Comparison of ENCODE assay signal across 8 mouse cellular contexts in genomic region chr15:81027378-81028173, GRCm38 (mm10). TPM values are rescaled to one million over a fixed set of nuclear protein-coding genes. Genes with fewer than 3 reads are reported as not detected.
DNase-seq lines count a peak whose midpoint lies in the region; ATAC-seq lines count a peak whose summit lies in the region.

No protein-coding gene starts in this region.

- WGBS in hindbrain, embryonic 12.5 days, result 40% methylated on average over 8 of the region's 8 CpGs
- 17% methylated on average over 8 of the region's 8 CpGs for WGBS in lung, embryonic 16.5 days

- H3K4me3 ChIP-seq in hindbrain, embryonic 12.5 days, result no peak overlapping the region
- H3K4me3 ChIP-seq in lung, embryonic 16.5 days (ENCODE audit: low read length), result no peak overlapping the region

- H3K27me3 ChIP-seq in hindbrain, embryonic 12.5 days, result no peaks in the 10 kb centered on the region
- H3K27me3 ChIP-seq in lung, embryonic 16.5 days (ENCODE audit: control insufficient read depth, insufficient read depth, low read depth, low read length), result no peaks in the 10 kb centered on the region

- H3K4me2 ChIP-seq in hindbrain, embryonic 12.5 days (replicated peaks), result no peak overlapping the region
- peak overlapping the region; percentile 12; the same call in 1 of the 2 replicates for H3K4me2 ChIP-seq in lung, embryonic 16.5 days (ENCODE audit: low read depth, low read length)

- no peak overlapping the region for H3K27ac ChIP-seq in hindbrain, embryonic 12.5 days
- no peak overlapping the region for H3K27ac ChIP-seq in lung, embryonic 16.5 days (ENCODE audit: low read length)

- ATAC-seq in hindbrain, embryonic 12.5 days (ENCODE audit: low FRiP score), result no peak
- peak; percentile 82 for ATAC-seq in lung, embryonic 16.5 days (ENCODE audit: low read depth)

- no peaks in the 10 kb centered on the region for H3K9me3 ChIP-seq in hindbrain, embryonic 12.5 days (replicated peaks)
- H3K9me3 ChIP-seq in lung, embryonic 16.5 days (ENCODE audit: control insufficient read depth, low read length), result no peaks in the 10 kb centered on the region

- peak overlapping the region; percentile 35; the same call in 1 of the 2 replicates for H3K9ac ChIP-seq in hindbrain, embryonic 12.5 days
- H3K9ac ChIP-seq in lung, embryonic 16.5 days (ENCODE audit: low read length), result no peak overlapping the region

- peak; percentile 93 for DNase-seq in NIH3T3 (ENCODE audit: low read depth)
- peak; percentile 82 for DNase-seq in cerebellum, adult 9-10 months
- peak; percentile 67 to 82 for DNase-seq in frontal cortex, postnatal 14 days (ENCODE audit: low spot score in 2 of 2)
- peak; percentile 85 to 89 for DNase-seq in layer of hippocampus, postnatal 10 days (ENCODE audit: low spot score in 2 of 2)
- DNase-seq in ovary, postnatal 36 days (ENCODE audit: low spot score), result peak; percentile 67
- peak; percentile 51 to 78 for DNase-seq in thymus, postnatal 10 days (ENCODE audit: low spot score in 2 of 2)

- peaks cover 20% of the 10 kb centered on the region; the same call in 1 of the 2 replicates for H3K4me1 ChIP-seq in hindbrain, embryonic 12.5 days
- H3K4me1 ChIP-seq in lung, embryonic 16.5 days (replicated peaks; ENCODE audit: control insufficient read depth, insufficient read depth, low read length), result peaks cover 12% of the 10 kb centered on the region

- no peaks in the 10 kb centered on the region for H3K36me3 ChIP-seq in hindbrain, embryonic 12.5 days
- H3K36me3 ChIP-seq in lung, embryonic 16.5 days (ENCODE audit: control insufficient read depth, insufficient read depth, low read length), result 0 out of 2 replicates have a peak, but pooled peaks cover 2% of the 10 kb centered on the region

RNA-seq across cellular contexts. Expression of gene Sgsm3, which starts 50.0 kb away (rescaled TPM):
- polyA plus RNA-seq in hindbrain, embryonic 12.5 days (2016; fragmentation: Nextera tagmentation; extraction: Ambion mirVana), result 43.1 and 46.4 TPM in 2 replicates
- 10 to 100 TPM; 77.7 to 91.6 TPM for total RNA-seq in layer of hippocampus, postnatal 10 days (2021)
- polyA plus RNA-seq in lung, embryonic 16.5 days (2015; fragmentation: Nextera tagmentation; extraction: Ambion mirVana), result 45.9 and 46.2 TPM in 2 replicates
